Mouse (Mus musculus): ENCODE results near the gene Pbx4.

The Pbx4 gene

DNA sequence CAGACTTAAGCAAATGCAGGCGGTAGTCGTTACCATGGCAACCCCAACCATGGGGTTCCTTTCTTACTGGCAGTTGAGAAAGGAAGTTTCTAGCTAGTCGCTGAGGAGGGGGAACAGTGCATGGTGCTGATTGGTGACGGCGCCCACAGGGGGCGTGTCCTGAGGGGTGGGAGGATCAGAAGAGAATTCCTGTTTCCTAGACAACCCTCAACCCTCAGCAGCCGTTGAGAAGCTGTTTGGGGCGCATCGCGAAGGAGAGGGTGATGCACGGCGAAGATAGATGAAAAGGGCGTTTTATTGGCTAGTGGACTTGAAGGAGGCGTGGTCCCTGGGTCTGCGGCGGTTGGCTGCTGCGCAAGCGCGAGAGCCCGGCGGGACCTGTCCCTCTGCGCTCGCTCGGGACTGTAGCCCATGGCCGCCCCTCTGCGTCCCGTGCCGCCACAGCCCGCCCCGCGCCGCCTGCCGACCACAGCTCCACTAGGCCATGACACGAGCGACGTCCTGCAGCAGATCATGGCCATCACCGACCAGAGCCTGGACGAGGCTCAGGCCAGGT lies at the start of gene Pbx4:
Pbx4 (plus strand) TSS at position 194 of the 556 bp plus-strand sequence.
- POLR2A ChIA-PET = interaction anchor here (0.6 to 5.8 kb wide), 49 partner anchors 8 to 504 kb away, joined by 3 to 73 read pairs (median 5); partner anchors contain the start of genes Lpar2 (in 3 of the 4), Zfp868 (in 3 of the 4), Gm20422 (in 2 of the 4) and Gmip (in 2 of the 4)
- CTCF ChIA-PET = interaction anchor here in 3 of 4 experiments (0.6 to 1.7 kb wide), 13 partner anchors 9 to 207 kb away, joined by 3 to 10 read pairs (median 3); partner anchors contain the start of genes Lpar2 (in 3 of the 3) and Zfp868 (in 1 of the 3)

DNA sequence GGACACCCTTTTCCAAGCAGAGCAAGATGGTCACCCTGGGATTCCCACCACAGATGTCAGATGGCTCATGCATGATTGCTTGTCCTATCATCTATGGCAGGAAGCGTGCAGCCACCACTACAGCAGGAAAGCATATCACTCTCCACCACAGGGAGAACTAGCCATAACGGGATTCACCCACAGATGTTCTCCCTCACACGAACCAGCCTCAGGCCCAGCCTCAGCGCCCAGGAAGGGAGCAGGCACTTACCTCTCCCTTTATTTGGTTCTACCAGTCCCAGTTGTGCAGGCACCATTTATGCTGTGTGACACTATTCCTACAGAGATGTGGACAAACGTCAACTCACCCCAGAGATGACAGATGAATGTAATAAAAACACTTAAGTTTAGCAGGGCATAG lies 43.2 kb upstream of the Pbx4 start:
- CTCF ChIA-PET = no interaction called here
- POLR2A ChIA-PET = interaction anchor here in 2 of 4 experiments (0.9 to 2.4 kb wide), 3 partner anchors 12 to 20 kb away, joined by 3 to 9 read pairs (median 3); partner anchors contain the start of genes Gm20422 (in 1 of the 2) and Gmip (in 1 of the 2)

DNA sequence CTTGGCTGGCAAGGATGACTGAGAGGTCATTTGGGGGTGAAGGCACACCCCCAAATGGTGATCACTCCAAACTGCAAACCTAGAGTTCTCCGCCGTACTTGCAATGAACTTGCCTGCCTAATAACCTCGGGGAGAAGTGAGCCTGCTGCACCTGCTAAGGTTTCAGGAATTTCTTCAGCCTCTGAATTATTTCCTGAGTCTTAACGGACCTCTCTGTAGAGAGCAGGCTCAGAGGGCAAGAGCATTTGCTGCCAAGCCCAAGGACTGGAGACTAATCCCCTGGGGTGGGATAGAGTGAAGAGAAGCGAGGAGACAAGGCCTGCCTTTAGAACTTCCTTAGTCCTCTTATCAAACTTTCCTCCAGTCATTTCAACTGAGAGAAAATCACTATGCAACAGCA lies 42.6 kb upstream of the Pbx4 start:
- CTCF ChIA-PET = no interaction called here

DNA sequence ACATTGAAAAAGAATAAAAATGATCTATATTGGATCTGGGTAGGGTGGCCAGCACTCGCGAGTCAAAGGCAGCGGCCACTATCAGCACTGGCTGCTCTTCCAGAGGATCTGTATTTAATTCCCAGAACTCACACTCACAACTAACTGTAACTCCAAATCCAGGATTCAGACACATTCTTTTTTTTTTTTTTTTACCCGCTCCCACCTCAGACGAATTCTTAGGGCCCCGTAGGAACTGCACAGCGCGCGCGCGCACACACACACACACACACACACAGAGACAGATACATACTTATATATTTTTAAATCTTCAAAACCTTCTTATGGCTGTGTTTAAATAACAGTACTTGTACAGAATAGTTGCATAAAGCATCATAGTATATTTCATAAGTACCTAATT lies 41.9 kb upstream of the Pbx4 start:
- ChIA-PET POLR2A (interaction anchor here (0.6 to 6.0 kb wide), 34 partner anchors 9 to 652 kb away, joined by 3 to 30 read pairs (median 6); partner anchors contain the start of genes Gm20422 (in 3 of the 4), Zfp868 (in 3 of the 4), Zfp963 (in 3 of the 4) and Lpar2 (in 2 of the 4)), CTCF (no interaction called here)

More for the DNA sequence above, 42.6 kb upstream of the Pbx4 start:
- POLR2A ChIA-PET = interaction anchor here (0.9 to 2.8 kb wide), 8 partner anchors 8 to 651 kb away, joined by 3 to 22 read pairs (median 7); partner anchors contain the start of genes Gm20422 (in 2 of the 4), Gmip (in 1 of the 4), Zfp868 (in 1 of the 4) and Zfp963 (in 1 of the 4)

DNA sequence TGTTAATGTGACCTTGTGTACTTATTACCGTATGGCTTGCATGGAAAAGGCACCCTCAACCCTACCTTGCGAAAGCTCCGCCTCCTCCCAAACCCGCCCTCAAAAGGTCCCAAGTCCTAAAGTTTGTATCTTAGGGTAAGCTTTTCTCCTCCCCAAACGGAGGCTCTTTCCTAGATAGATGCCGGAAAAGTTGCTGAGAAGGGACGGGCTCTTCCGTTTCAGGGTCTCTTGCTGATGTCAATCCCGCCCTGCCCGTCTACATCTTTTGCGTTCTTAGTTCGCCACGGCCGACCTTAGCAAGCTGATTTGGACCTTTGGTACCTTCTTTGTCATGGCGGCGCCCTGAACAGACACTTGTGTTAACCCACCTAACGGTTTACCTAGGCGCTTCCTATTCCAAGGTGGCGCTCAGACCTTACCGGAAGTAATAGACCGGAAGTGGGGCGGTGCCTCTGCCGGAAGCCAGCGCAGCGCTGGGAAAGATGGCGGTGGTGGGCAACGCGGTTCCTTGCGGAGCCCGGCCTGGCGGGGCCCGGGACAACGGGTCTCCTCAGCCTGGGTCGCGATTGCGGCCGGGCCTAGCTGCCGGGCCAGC lies 41.4 kb upstream of the Pbx4 start, which contains the start of the genes Atp13a1 and Zfp866:
Atp13a1 (plus strand) TSS at position 391 of the 595 bp plus-strand sequence.
Zfp866 (minus strand) TSS at position 406 of the 595 bp plus-strand sequence.
- POLR2A ChIA-PET = interaction anchor here (0.6 to 6.0 kb wide), 43 partner anchors 9 to 652 kb away, joined by 3 to 30 read pairs (median 5); partner anchors contain the start of genes Gm20422 (in 3 of the 4), Zfp868 (in 3 of the 4), Zfp963 (in 3 of the 4) and Gmip (in 2 of the 4)

DNA sequence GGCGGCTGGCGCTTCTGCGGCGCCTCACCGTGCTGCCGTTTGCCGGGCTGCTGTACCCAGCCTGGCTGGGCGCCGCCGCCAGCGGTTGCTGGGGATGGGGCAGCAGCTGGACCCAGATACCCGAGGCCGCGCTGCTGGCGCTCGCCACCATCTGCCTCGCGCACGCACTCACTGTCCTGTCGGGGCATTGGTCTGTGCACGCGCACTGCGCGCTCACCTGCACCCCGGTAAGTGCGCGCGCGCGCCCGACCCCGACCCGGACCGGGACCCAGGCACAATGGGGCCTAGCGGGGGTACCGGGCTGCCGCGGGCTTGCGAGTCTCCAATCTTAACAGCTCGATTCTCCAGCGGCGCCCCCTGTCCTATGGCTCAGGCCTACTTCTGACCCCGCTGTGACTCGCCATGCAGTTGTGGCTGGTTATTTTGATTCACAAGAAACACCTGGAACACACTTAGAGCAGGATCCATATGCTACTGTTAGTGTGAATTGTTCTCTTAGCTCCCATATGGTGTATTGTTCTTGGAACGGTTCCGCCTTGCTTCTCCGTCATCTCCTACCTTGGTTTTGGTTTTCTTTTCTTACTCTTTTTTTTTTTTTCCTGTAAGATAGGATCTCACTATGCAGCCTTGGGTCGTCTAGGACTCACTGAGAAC lies 40.7 kb upstream of the Pbx4 start:
- CTCF ChIA-PET = interaction anchor here in 2 of 4 experiments (0.7 to 0.8 kb wide), 2 partner anchors 17 to 166 kb away, joined by 3 read pairs; partner anchors contain the start of genes Gm20422 (in 1 of the 2) and Zfp868 (in 1 of the 2)
- POLR2A ChIA-PET = interaction anchor here (0.6 to 6.0 kb wide), 46 partner anchors 10 to 845 kb away, joined by 3 to 30 read pairs (median 6); partner anchors contain the start of genes Gm20422 (in 3 of the 4), Gmip (in 3 of the 4), Zfp868 (in 3 of the 4) and Zfp963 (in 3 of the 4)

More for the DNA sequence above, 41.4 kb upstream of the Pbx4 start, which contains the start of the genes Atp13a1 and Zfp866:
- CTCF ChIA-PET = no interaction called here

DNA sequence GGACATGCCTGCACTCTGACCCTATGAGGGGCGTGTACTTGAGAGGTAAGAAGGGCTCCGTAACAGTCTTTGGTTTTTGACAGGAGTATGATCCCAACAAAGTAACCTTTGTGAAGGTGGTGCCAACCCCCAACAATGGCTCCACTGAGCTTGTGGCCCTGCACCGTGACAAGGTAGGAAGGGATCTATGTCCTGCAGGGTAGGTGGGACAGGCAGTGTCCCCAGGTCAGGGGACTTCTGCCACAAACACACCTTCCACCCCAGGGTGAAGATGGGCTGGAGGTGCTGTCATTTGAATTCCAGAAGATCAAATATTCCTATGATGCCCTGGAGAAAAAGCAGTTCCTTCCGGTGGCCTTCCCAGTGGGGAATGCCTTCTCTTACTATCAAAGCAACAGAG lies 38.6 kb upstream of the Pbx4 start:
- ChIA-PET CTCF (interaction anchor here in 1 of 4 experiments (1.1 to 1.2 kb wide), 2 partner anchors 16 to 67 kb away, joined by 3 read pairs; no protein-coding TSS in a partner anchor), POLR2A (interaction anchor here in 2 of 4 experiments (0.8 to 6.0 kb wide), 16 partner anchors 9 to 486 kb away, joined by 3 to 30 read pairs (median 4); partner anchors contain the start of genes Gm20422 (in 2 of the 2), Gmip (in 2 of the 2), Zfp868 (in 1 of the 2) and Zfp963 (in 1 of the 2))

DNA sequence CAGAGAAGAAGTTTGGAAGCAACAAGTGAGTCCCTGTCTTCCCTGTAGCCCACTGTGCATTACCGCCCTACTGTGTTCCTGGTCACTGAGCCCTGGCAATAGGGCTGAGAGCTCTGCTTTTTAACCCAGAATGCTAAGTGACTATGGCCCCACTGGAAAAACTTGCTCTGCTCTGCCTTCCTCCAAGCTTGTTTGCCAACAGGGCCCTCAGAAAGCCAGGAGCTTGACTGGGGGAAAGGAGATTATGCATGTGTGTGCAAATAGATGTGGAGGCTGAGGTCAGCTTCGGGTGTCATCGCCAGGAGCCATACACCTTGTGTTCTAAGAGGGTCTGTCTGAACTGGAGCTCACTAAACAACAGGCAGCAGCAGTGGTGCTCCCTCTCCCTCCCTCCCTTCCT lies 38.2 kb upstream of the Pbx4 start:
- POLR2A ChIA-PET = interaction anchor here in 3 of 4 experiments (0.6 to 6.0 kb wide), 12 partner anchors 15 to 897 kb away, joined by 3 to 30 read pairs (median 5); partner anchors contain the start of genes Gm20422 (in 2 of the 3), Gmip (in 1 of the 3), Lpar2 (in 1 of the 3) and Zfp868 (in 1 of the 3)
- CTCF ChIA-PET = no interaction called here

DNA sequence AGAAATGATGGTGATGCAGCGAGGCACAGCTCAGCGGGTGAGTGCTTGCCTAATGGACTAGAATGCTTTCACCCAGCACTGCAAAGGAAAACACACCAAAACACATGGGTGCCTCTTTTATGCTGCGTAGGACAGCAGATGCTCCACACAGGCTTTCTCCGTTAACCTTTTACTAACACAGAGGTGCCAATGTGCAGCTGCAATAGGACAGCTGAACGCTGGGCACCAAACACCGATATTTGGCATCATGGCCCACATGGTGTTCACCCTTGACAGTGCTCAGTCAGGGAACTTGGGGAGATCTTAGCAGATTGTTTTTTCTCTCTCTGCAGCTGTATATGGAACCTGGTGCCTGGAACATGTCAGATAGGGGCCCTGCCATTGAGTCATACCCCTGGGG lies 37.4 kb upstream of the Pbx4 start:
- ChIA-PET POLR2A (interaction anchor here in 3 of 4 experiments (0.6 to 6.0 kb wide), 9 partner anchors 18 to 897 kb away, joined by 3 to 30 read pairs (median 4); partner anchors contain the start of genes Gm20422 (in 2 of the 3), Lpar2 (in 1 of the 3) and Zfp868 (in 1 of the 3)), CTCF (no interaction called here)

DNA sequence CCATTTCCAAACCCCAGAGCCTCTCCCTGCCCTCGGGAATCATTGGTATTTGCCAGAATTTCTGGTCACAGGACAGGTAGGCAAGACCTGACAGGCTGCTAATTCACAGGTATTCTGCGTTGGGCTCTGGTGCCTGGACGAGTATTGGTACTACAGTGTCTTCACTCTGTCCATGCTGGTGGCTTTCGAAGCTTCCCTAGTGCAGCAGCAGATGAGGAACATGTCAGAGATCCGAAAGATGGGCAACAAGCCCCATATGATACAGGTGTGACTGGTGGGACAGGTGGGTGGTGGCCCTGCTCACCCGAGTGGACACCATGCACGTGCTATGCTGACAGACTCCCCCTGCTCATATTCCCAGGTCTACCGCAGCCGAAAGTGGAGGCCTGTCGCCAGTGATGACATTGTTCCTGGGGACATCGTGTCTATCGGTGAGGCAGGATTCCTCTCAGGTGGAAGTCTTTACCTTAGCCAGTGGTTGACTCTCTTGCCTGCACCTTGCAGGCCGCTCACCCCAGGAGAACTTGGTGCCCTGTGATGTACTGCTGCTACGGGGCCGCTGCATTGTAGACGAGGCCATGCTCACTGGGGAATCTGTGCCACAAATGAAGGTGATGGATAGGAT lies 35.5 kb upstream of the Pbx4 start:
- ChIA-PET CTCF (no interaction called here), POLR2A (interaction anchor here in 3 of 4 experiments (0.8 to 1.3 kb wide), 4 partner anchors 22 to 179 kb away, joined by 3 read pairs; partner anchors contain the start of genes Zfp963 (in 2 of the 3) and Gm20422 (in 1 of the 3))

DNA sequence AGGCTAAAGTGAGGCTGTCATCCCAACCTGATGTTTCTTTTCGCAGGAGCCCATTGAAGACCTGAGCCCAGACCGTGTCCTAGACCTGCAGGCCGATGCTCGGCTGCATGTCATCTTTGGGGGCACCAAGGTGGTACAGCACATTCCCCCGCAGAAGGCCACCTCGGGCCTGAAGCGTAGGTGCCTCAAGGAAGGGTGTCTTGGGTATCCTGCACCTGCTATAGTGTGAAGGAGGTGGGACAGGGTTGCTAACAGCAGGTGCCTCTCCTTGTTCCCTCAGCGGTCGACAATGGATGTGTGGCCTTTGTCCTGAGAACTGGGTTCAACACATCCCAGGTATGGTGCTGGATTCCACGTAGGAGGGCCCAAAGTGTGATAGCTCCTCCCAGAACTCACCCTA lies 34.6 kb upstream of the Pbx4 start:
- CTCF ChIA-PET = no interaction called here

DNA sequence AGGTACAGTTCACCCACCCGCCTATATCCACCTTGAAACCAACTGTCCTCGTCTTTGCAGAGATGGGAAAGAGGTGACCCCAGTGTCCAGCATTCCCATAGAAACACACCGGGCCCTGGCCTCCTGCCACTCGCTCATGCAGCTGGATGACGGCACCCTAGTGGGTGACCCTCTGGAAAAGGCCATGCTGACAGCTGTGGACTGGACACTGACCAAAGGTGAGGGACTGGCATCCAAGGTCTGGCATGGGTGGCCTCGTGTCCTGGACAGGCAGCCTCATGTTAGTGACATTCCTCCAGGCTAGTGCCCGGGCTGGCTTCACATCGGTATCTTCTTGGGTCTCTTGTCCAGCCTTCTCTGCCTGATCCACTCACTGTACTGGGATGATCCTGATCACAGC lies 33.0 kb upstream of the Pbx4 start:
- ChIA-PET CTCF (interaction anchor here in 1 of 4 experiments (0.6 kb wide), 1 partner anchor 16 kb away, joined by 3 read pairs; no protein-coding TSS in a partner anchor), POLR2A (interaction anchor here in 2 of 4 experiments (1.4 to 1.5 kb wide), 2 partner anchors 9 to 49 kb away, joined by 3 read pairs; partner anchors contain the start of gene Zfp963 (in 1 of the 2))

More for the DNA sequence above, 34.6 kb upstream of the Pbx4 start:
- POLR2A ChIA-PET = interaction anchor here in 2 of 4 experiments (1.2 to 1.3 kb wide), 2 partner anchors 11 to 172 kb away, joined by 3 read pairs; partner anchors contain the start of genes Gmip (in 1 of the 2) and Zfp868 (in 1 of the 2)

DNA sequence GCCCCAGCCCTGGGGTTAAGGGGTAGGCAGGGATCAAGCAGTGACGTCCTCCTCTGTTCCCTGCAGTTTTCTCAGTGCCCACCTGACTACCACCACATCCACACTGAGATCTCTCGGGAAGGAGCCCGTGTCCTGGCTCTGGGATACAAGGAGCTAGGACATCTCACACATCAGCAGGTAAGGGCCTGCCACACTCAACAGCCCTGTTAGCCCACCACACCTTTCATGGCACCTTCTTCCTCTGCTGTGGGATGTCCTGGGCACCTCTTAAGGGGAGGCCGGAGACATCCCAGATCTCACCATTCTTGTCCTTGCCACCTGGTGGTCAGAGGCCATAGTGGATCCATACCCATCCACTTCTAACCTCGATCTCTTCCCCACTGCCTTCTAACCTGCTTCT lies 32.3 kb upstream of the Pbx4 start:
- ChIA-PET POLR2A (interaction anchor here in 2 of 4 experiments (0.7 to 1.5 kb wide), 7 partner anchors 9 to 50 kb away, joined by 3 to 4 read pairs (median 3); partner anchors contain the start of genes Zfp963 (in 2 of the 2) and Gm20422 (in 1 of the 2)), CTCF (no interaction called here)

DNA sequence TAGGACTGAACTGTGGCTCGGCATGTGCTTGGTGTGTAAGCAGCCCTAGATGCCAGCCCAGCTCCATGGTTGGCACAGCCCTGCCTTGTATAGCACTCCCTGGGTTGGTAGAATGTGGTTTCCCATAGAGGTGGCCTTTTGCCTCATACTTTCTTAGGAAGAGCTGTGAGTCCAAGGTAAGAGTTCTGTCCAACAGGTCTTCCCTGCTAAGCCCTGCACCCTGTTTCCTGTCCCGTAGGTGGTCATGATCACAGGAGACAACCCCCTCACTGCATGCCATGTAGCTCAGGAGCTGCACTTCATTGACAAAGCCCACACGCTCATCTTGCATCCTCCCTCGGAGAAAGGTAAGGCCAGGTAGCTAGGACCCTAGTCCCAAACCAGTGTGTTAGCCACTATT lies 30.5 kb upstream of the Pbx4 start:
- ChIA-PET POLR2A (interaction anchor here in 3 of 4 experiments (0.9 to 3.9 kb wide), 5 partner anchors 9 to 20 kb away, joined by 3 to 20 read pairs (median 7); partner anchors contain the start of genes Atp13a1 (in 1 of the 3) and Zfp866 (in 1 of the 3)), CTCF (interaction anchor here in 1 of 4 experiments (0.5 kb wide), 1 partner anchor 20 kb away, joined by 3 read pairs; the partner anchor contains the start of gene Lpar2)

DNA sequence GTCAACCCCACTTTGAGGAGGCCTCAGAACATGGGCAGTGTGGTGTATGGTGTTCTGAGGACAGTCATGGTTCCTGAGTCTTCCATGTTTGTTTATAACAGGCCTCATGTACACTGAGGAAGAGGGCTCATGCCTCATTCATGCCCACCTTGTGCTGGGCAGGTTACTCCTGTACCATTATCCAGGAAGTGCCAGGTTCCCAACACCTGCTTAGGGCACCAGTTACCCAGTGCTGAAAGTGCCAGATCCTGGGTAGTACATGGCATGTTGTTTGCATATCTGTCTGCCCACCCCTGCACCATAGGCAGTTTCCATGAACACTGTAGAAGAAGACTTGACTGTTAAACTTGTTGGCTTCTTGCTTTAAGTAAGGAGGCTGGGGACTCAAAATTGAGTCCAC lies 30.1 kb upstream of the Pbx4 start:
- ChIA-PET POLR2A (interaction anchor here in 3 of 4 experiments (1.1 to 3.9 kb wide), 4 partner anchors 10 to 19 kb away, joined by 5 to 20 read pairs (median 8); no protein-coding TSS in a partner anchor), CTCF (interaction anchor here in 2 of 4 experiments (0.5 to 0.6 kb wide), 2 partner anchors 20 to 418 kb away, joined by 3 read pairs; partner anchors contain the start of gene Lpar2 (in 1 of the 2))

DNA sequence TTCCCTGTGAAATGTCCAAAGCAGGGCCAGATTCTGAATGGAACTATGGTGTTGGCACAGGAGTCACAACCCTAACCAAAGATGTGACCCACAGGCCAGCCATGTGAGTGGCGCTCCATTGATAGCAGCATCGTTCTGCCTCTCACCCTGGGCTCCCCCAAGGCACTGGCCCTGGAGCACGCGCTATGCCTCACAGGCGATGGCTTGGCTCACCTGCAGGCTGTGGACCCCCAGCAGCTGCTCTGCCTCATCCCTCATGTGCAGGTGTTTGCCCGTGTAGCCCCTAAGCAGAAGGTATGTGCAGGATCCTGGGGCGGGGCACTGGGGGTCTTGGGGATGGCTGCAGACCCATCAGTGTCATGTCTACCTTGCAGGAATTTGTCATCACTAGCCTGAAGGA lies 28.9 kb upstream of the Pbx4 start:
- ChIA-PET POLR2A (interaction anchor here in 3 of 4 experiments (0.8 to 3.9 kb wide), 6 partner anchors 11 to 133 kb away, joined by 3 to 20 read pairs (median 6); partner anchors contain the start of gene Gm20422 (in 1 of the 3)), CTCF (no interaction called here)

DNA sequence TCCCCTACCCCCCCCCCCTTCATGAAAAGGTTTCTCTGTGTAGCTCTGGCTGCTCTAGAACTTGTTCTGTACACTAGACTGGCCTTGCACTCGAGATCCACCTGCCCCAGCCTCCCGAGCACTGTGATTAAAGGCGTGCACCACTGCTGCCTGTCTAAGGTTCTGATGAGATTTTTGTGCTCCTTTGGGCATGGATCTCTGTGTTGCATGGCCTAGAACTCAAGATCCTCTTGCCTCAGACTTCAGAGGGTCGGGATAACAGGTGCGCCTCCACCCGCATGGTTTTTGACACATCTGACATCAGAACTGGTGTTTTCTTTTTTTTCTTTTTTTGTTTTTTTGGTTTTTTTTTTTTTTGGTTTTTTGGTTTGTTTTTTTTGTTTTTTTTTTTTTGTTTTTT lies 27.8 kb upstream of the Pbx4 start:
- POLR2A ChIA-PET = interaction anchor here in 1 of 4 experiments (1.5 to 3.9 kb wide), 4 partner anchors 12 to 33 kb away, joined by 3 to 20 read pairs (median 4); partner anchors contain the start of genes Atp13a1 and Zfp866
- CTCF ChIA-PET = no interaction called here

Data from embryonic stem cell, embryonic (primary cell).